Mouse (Mus musculus) MEL (cell line): ENCODE results near the gene Tmed10. TPM values are rescaled to one million over a fixed set of nuclear protein-coding genes. Genes with fewer than 3 reads are reported as not detected.

ENCODE experiments used
- DNase-seq: peaks from one replicate; pipeline ENCODE4 v3.0.0; 2011; ENCODE audit warnings: low read depth, low spot score
- H3K27ac ChIP-seq: 2 replicates; pipeline ENCODE4 v1.5.1; 2012; ENCODE audit warnings: low read depth, mild to moderate bottlenecking, control low read depth, low read length, moderate library complexity; ENCODE audit not compliant: control insufficient read depth
- H3K27me3 ChIP-seq, 2 experiments: fragments of 150-350 bp in 1 of 2; sonication (generic) in 1 of 2; 2 replicates each; pipeline ENCODE4 v1.6.1; 2012; ENCODE audit warnings: low read length in 2 of 2, mild to moderate bottlenecking in 2 of 2, improper control_type of control experiment in 1 of 2, moderate library complexity in 1 of 2; ENCODE audit not compliant: insufficient read depth in 2 of 2, control insufficient read depth in 1 of 2
- H3K36me3 ChIP-seq, 2 experiments: 2 replicates each; pipeline ENCODE4 v1.6.1; 2012 to 2014; ENCODE audit warnings: low read length in 2 of 2, improper control_type of control experiment in 1 of 2, inconsistent platforms in 1 of 2, mild to moderate bottlenecking in 1 of 2; ENCODE audit not compliant: insufficient read depth in 2 of 2, control insufficient read depth in 1 of 2
- H3K4me1 ChIP-seq, 2 experiments: fragments of 150-350 bp in 1 of 2; sonication (generic) in 1 of 2; 2 replicates each; pipeline ENCODE4 v1.6.1; 2012; ENCODE audit warnings: low read length in 2 of 2, improper control_type of control experiment in 1 of 2, mild to moderate bottlenecking in 1 of 2; ENCODE audit not compliant: insufficient read depth in 2 of 2, control insufficient read depth in 1 of 2
- H3K4me3 ChIP-seq, 2 experiments: fragments of 150-350 bp in 1 of 2; sonication (generic) in 1 of 2; 2 replicates each; pipeline ENCODE4 v1.5.1; 2012; ENCODE audit warnings: low read depth in 2 of 2, low read length in 2 of 2, mild to moderate bottlenecking in 2 of 2, moderate library complexity in 2 of 2, control low read depth in 1 of 2, improper control_type of control experiment in 1 of 2; ENCODE audit not compliant: control insufficient read depth in 1 of 2, insufficient read depth in 1 of 2
- H3K79me2 ChIP-seq: 2 replicates; pipeline ENCODE4 v1.6.1; 2012; ENCODE audit warnings: mild to moderate bottlenecking, low read length, moderate library complexity; ENCODE audit not compliant: control insufficient read depth, poor library complexity, insufficient read depth
- H3K9ac ChIP-seq: 2 replicates; pipeline ENCODE4 v1.6.1; 2012; ENCODE audit warnings: low read depth, mild to moderate bottlenecking, control low read depth, low read length, moderate library complexity; ENCODE audit not compliant: control insufficient read depth, poor library complexity, severe bottlenecking
- H3K9me3 ChIP-seq: fragments of 150-350 bp; sonication (generic); replicated peaks from 2 replicates; pipeline ENCODE4 v1.6.1; 2012; ENCODE audit warnings: mild to moderate bottlenecking, low read length, improper control_type of control experiment, moderate library complexity; ENCODE audit not compliant: insufficient read depth
- CHD1 ChIP-seq: IDR thresholded peaks from 2 replicates; pipeline ENCODE4 v1.6.1; 2012; ENCODE audit warnings: low read depth, mild to moderate bottlenecking, inconsistent platforms, low read length, improper control_type of control experiment
- CTCF ChIP-seq, 3 experiments: IDR thresholded peaks in 2 of 3; conservative IDR thresholded peaks in 1 of 3; 2 replicates each; pipeline ENCODE4 v1.5.1; 2011 to 2012; ENCODE audit warnings: low read length in 3 of 3, low read depth in 2 of 3, mild to moderate bottlenecking in 2 of 3, improper control_type of control experiment in 1 of 3, inconsistent platforms in 1 of 3, mixed read lengths in 1 of 3, moderate library complexity in 1 of 3; ENCODE audit not compliant: control insufficient read depth in 1 of 3, insufficient read depth in 1 of 3, poor library complexity in 1 of 3, severe bottlenecking in 1 of 3
- EP300 ChIP-seq, 2 experiments: IDR thresholded peaks; 2 replicates each; pipeline ENCODE4 v1.6.1; 2011; ENCODE audit warnings: improper control_type of control experiment in 2 of 2, low read length in 2 of 2, low read depth in 1 of 2, mild to moderate bottlenecking in 1 of 2
- GATA1 ChIP-seq: IDR thresholded peaks from 2 replicates; pipeline ENCODE4 v1.6.1; 2011; ENCODE audit warnings: low read depth, low read length, improper control_type of control experiment
- KAT2A ChIP-seq: conservative IDR thresholded peaks from 2 replicates; pipeline ENCODE4 v1.6.1; 2012; ENCODE audit warnings: low read depth, low read length, improper control_type of control experiment, inconsistent platforms
- MAX ChIP-seq: IDR thresholded peaks from 2 replicates; pipeline ENCODE4 v1.6.1; 2011; ENCODE audit warnings: low read length, improper control_type of control experiment
- MAZ ChIP-seq: IDR thresholded peaks from 2 replicates; pipeline ENCODE4 v1.6.1; 2012; ENCODE audit warnings: low read depth, mild to moderate bottlenecking, inconsistent platforms, low read length, improper control_type of control experiment
- MEF2A ChIP-seq: IDR thresholded peaks from 2 replicates; pipeline ENCODE4 v1.6.1; 2014; ENCODE audit warnings: low read depth, mild to moderate bottlenecking, inconsistent platforms, low read length, improper control_type of control experiment; ENCODE audit not compliant: poor library complexity, insufficient replicate concordance, severe bottlenecking; ENCODE audit errors: extremely low read depth
- MXI1 ChIP-seq: IDR thresholded peaks from 2 replicates; pipeline ENCODE4 v1.6.1; 2011; ENCODE audit warnings: mild to moderate bottlenecking, low read depth, low read length, improper control_type of control experiment
- MYB ChIP-seq: IDR thresholded peaks from 2 replicates; pipeline ENCODE4 v1.6.1; 2011; ENCODE audit warnings: mild to moderate bottlenecking, low read depth, low read length, improper control_type of control experiment
- MYC ChIP-seq: IDR thresholded peaks from 2 replicates; pipeline ENCODE4 v1.6.1; 2011; ENCODE audit warnings: low read depth, mild to moderate bottlenecking, low read length, improper control_type of control experiment, moderate library complexity
- RAD21 ChIP-seq: IDR thresholded peaks from 2 replicates; pipeline ENCODE4 v1.6.1; 2011; ENCODE audit warnings: mild to moderate bottlenecking, low read depth, low read length, improper control_type of control experiment
- TAL1 ChIP-seq: IDR thresholded peaks from 2 replicates; pipeline ENCODE4 v1.6.1; 2012; ENCODE audit warnings: mild to moderate bottlenecking, inconsistent platforms, low read length, moderate library complexity, mixed read lengths
- UBTF ChIP-seq: IDR thresholded peaks from 2 replicates; pipeline ENCODE4 v1.6.1; 2012; ENCODE audit warnings: low read depth, mild to moderate bottlenecking, inconsistent platforms, low read length, improper control_type of control experiment, moderate library complexity, borderline replicate concordance; ENCODE audit not compliant: insufficient read depth
- USF1 ChIP-seq: IDR thresholded peaks from 2 replicates; pipeline ENCODE4 v1.6.1; 2014; ENCODE audit warnings: low read depth, mild to moderate bottlenecking, inconsistent platforms, low read length, improper control_type of control experiment, moderate library complexity
- USF2 ChIP-seq, 2 experiments: IDR thresholded peaks; 2 replicates each; pipeline ENCODE4 v1.6.1; 2011 to 2012; ENCODE audit warnings: improper control_type of control experiment in 2 of 2, low read length in 2 of 2, borderline replicate concordance in 1 of 2, inconsistent platforms in 1 of 2, low read depth in 1 of 2, mild to moderate bottlenecking in 1 of 2; ENCODE audit not compliant: insufficient read depth in 1 of 2
- ZC3H11A ChIP-seq: IDR thresholded peaks from 2 replicates; pipeline ENCODE4 v1.6.1; 2012; ENCODE audit warnings: low read depth, mild to moderate bottlenecking, inconsistent platforms, low read length, improper control_type of control experiment
- ZNF384 ChIP-seq: IDR thresholded peaks from 2 replicates; pipeline ENCODE4 v1.6.1; 2012; ENCODE audit warnings: low read depth, mild to moderate bottlenecking, inconsistent platforms, low read length, improper control_type of control experiment
- polyA plus RNA-seq, 2 experiments: library from polyadenylated mRNA; stranded (reverse) in 1 of 2; unstranded in 1 of 2; fragments of >175 nt in 1 of 2; fragments of >200 nt in 1 of 2; gene quantifications; 2 replicates each; pipeline versions ENCODE4 v1.2.1 to v1.2.4; 2012; ENCODE audit warnings: low replicate concordance in 2 of 2, low read depth in 1 of 2; ENCODE audit not compliant: insufficient read length in 2 of 2, insufficient read depth in 1 of 2, missing spikeins in 1 of 2
- total RNA-seq: library from RNA; depleted of rRNA; stranded (reverse); fragments of 300-350 nt; gene quantifications from 2 replicates; pipeline ENCODE4 v1.2.3, GENCODE M21; 2012

Gene Tmed10
- total and polyA plus RNA-seq, 3 experiments, result 45.7 to 229 (median 60.2) TPM

DNA sequence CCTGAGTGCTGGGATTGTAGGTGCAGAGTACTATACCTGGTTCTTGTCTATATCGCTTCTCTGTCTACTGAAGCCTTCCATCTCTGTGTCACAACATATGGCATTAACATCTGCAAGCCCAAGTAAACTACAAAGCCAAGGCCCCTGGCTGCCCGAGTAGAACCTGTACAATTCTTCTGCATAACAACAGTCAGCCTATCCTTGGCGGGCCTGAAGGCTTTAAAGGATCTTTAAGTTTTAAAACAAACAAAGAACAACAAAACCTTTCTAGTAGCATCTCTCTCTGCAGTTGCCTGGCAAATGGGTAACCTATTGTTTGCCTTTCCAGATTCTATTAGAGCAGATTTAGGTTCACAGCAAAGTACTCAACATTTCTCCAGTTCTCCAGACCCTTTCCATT, 20.6 kb downstream of the Tmed10 start (continued):
- TF ChIP-seq MYC (no peak), USF1 (no peak), ZNF384 (no peak), CTCF (IDR thresholded peaks at IDR 0.05 in 2 of 3, conservative IDR thresholded peaks at IDR 0.05 in 1 of 3; ENCODE audit: control insufficient read depth in 1 of 3, insufficient read depth in 1 of 3, low read depth in 2 of 3, low read length in 3 of 3, poor library complexity in 1 of 3, severe bottlenecking in 1 of 3) (no peak)

DNA sequence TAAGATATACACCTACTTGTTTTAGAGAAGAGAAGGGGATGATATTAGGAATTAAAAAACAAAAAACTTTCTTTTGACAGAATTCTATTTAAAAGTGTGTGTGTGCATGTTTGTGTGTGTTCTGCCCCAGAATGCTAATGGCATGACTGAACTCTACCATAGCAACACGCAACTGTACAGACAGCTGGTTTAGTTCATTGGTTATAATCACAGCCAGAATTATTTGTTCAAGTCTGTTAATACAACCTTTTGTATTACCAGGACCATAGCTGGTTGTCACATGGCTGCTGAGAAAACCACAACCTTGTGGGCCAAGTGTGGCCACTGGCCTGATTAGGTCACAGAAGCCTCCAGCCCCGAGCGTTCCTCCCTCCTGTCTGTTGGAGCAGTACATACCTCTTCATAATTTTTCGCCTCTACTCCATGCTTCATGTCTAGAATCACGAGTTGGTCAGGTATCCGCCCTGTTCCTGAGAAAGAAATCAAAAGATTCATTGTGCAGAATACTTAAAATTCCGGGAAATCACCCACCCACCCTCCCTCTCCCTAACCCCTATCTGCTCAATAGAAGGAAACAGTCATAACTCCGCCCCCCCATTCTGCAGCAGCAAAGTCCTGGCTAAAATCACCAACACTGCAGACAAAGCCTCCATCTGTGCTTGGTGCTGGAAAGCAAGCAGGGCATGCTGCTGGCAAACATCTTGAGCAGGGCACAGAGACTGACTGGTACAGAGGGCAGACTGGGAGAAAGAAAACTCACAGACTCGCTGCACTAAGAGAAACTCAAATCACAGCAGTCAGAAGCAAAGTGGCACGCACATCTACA, 24.0 kb downstream of the Tmed10 start:
- H3K36me3 ChIP-seq, result peaks cover 0 to 35% of the 10 kb centered on the region in 2 experiments; a peak in 2 of 4 replicates
- no peak overlapping the region for H3K4me3 ChIP-seq
- H3K27me3 ChIP-seq, result no peaks in the 10 kb centered on the region
- no peaks in the 10 kb centered on the region for H3K4me1 ChIP-seq
- H3K79me2 ChIP-seq, result peaks cover 1% of the 10 kb centered on the region
- DNase-seq, result no peak
- no peak for TF ChIP-seq ZC3H11A
- no peak for TF ChIP-seq ZNF384
- no peak for TF ChIP-seq TAL1
- no peak for TF ChIP-seq MYB
- no peak for TF ChIP-seq GATA1
- no peak for TF ChIP-seq CHD1
- no peaks in the 10 kb centered on the region for H3K9me3 ChIP-seq
- no peak overlapping the region for H3K27ac ChIP-seq
- no peak overlapping the region for H3K9ac ChIP-seq

DNA sequence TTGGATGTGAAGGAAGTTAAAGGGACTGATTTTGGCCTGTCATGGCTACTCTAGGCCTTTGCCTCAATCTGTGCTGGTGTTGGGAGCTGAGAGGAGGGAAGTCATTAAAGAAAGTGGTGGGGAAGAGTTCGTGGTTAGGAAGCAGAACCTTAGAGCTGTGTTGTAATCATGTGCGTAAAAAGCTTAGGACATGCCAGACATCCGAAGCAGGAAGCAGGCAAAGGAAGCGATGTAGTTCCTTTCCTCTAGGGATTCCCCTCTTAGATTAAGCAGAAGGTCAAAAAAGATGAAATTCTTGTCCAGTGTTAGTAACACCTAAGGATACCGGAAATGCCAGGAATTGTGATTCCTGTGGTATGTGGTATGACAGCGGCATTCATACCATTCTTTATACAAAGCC, 26.3 kb downstream of the Tmed10 start:
- TF ChIP-seq ZNF384 (no peak), USF2 (IDR thresholded peaks at IDR 0.05; ENCODE audit: borderline replicate concordance in 1 of 2, insufficient read depth in 1 of 2, low read depth in 1 of 2, low read length in 2 of 2) (no peak), MXI1 (no peak), GATA1 (no peak), MEF2A (no peak), EP300 (IDR thresholded peaks at IDR 0.05; ENCODE audit: low read depth in 1 of 2, low read length in 2 of 2) (no peak), RAD21 (no peak), UBTF (no peak), MAX (no peak), MAZ (no peak), TAL1 (no peak), KAT2A (no peak)
- peaks cover 1% of the 10 kb centered on the region; the same call in 1 of the 2 replicates for H3K79me2 ChIP-seq
- H3K27ac ChIP-seq, result no peak overlapping the region
- no peak for DNase-seq
- no peak overlapping the region for H3K4me3 ChIP-seq
- no peak overlapping the region for H3K9ac ChIP-seq
- H3K9me3 ChIP-seq, result no peaks in the 10 kb centered on the region
- H3K4me1 ChIP-seq, result no peaks in the 10 kb centered on the region
- H3K36me3 ChIP-seq, result peaks cover 0 to 35% of the 10 kb centered on the region in 2 experiments; a peak in 2 of 4 replicates
- H3K27me3 ChIP-seq, result no peaks in the 10 kb centered on the region
